Mouse (Mus musculus) liver, embryonic 15.5 days (tissue): Measurements from ENCODE around the gene Pfkl. TPM values are rescaled to one million over a fixed set of nuclear protein-coding genes. Genes with fewer than 3 reads are reported as not detected.

Experiments
- ATAC-seq: fragments of 200-750 bp; cut with Nextera tagmentation; 2 replicates; pipeline ENCODE4 v1.8.0; 2017; ENCODE audit warnings: moderate number of reproducible peaks, mild to moderate bottlenecking, moderate library complexity; ENCODE audit not compliant: insufficient read depth
- H3K27ac ChIP-seq: fragments of 300-500 bp; sonication (generic); replicated peaks from 2 replicates; pipeline ENCODE4 v1.5.1; 2015; ENCODE audit warnings: mild to moderate bottlenecking, inconsistent platforms
- H3K27me3 ChIP-seq: fragments of 300-500 bp; sonication (generic); 2 replicates; pipeline ENCODE4 v1.6.1; 2015; ENCODE audit warnings: mild to moderate bottlenecking, inconsistent platforms
- H3K36me3 ChIP-seq: fragments of 300-500 bp; sonication (generic); replicated peaks from 2 replicates; pipeline ENCODE4 v1.6.1; 2015; ENCODE audit warnings: moderate library complexity, mild to moderate bottlenecking, inconsistent platforms
- H3K4me1 ChIP-seq: fragments of 300-500 bp; sonication (generic); replicated peaks from 2 replicates; pipeline ENCODE4 v1.6.1; 2015; ENCODE audit warnings: inconsistent platforms
- H3K4me2 ChIP-seq: fragments of 300-500 bp; sonication (generic); 2 replicates; pipeline ENCODE4 v1.6.1; 2015; ENCODE audit warnings: moderate library complexity, mild to moderate bottlenecking, inconsistent platforms
- H3K4me3 ChIP-seq: fragments of 300-500 bp; sonication (generic); replicated peaks from 2 replicates; pipeline ENCODE4 v1.5.1; 2015; ENCODE audit warnings: mild to moderate bottlenecking, inconsistent platforms
- H3K9ac ChIP-seq: fragments of 300-500 bp; sonication (generic); 2 replicates; pipeline ENCODE4 v1.6.1; 2015; ENCODE audit warnings: moderate library complexity, mild to moderate bottlenecking, inconsistent platforms
- H3K9me3 ChIP-seq: fragments of 300-500 bp; sonication (generic); replicated peaks from 2 replicates; pipeline ENCODE4 v1.6.1; 2016; ENCODE audit warnings: inconsistent platforms
- WGBS: fragments of 180-500 bp; shearing (Covaris S2); methylation state at CpG from one replicate; pipeline ENCODE4 v1.1.7; 2015; ENCODE audit warnings: mixed read lengths; ENCODE audit not compliant: insufficient replicate concordance; 5-methylcytosine and 5-hydroxymethylcytosine counted together
- polyA plus RNA-seq: library from polyadenylated mRNA; unstranded; fragments of >200 nt; fragmentation: Nextera tagmentation; extraction: Ambion mirVana; gene quantifications from 2 replicates; pipeline ENCODE4 v1.2.1, GENCODE M21; 2015

The Pfkl gene
- polyA plus RNA-seq, result 80.6 and 85.9 TPM in 2 replicates

- Histone ChIP-seq H3K9ac (peak within 1 kb of the TSS; percentile 91), H3K27ac (peak within 1 kb of the TSS; percentile 99), H3K4me2 (peak within 1 kb of the TSS; percentile 96), H3K36me3 (0 out of 2 replicates have a peak, but pooled peaks cover 7% of the 10 kb centered on the region), H3K4me3 (peak within 1 kb of the TSS; percentile 85), H3K9me3 (no peaks in the 10 kb centered on the region), H3K4me1 (peaks cover 58% of the 10 kb centered on the region), H3K27me3 (no peaks in the 10 kb centered on the region)
- ATAC-seq, result no peak
- 0% methylated on average over 9 of the region's 9 CpGs for WGBS
Observed at GRCm38 (mm10) chr10:78009945-78010293, at the start of gene Pfkl. TSS of gene Pfkl (minus strand) at chr10:78010083.

GRCm38 (mm10) chr10:78057056-78057455, 47.2 kb upstream of the Pfkl start:
- Histone ChIP-seq H3K9me3 (no peaks in the 10 kb centered on the region), H3K36me3 (no peaks in the 10 kb centered on the region), H3K4me1 (0 out of 2 replicates have a peak, but pooled peaks cover 4% of the 10 kb centered on the region), H3K27me3 (no peaks in the 10 kb centered on the region), H3K4me2 (no peak overlapping the region), H3K4me3 (no peak overlapping the region), H3K27ac (no peak overlapping the region), H3K9ac (no peak overlapping the region)
- no peak for ATAC-seq
- 68% methylated on average over 8 of the region's 8 CpGs for WGBS

GRCm38 (mm10) chr10:78054633-78055565, 45.0 kb upstream of the Pfkl start:
- Histone ChIP-seq H3K9ac (no peak overlapping the region), H3K4me3 (no peak overlapping the region), H3K9me3 (no peaks in the 10 kb centered on the region), H3K36me3 (no peaks in the 10 kb centered on the region), H3K4me2 (no peak overlapping the region), H3K27me3 (no peaks in the 10 kb centered on the region), H3K4me1 (0 out of 2 replicates have a peak, but pooled peaks cover 4% of the 10 kb centered on the region), H3K27ac (no peak overlapping the region)
- ATAC-seq, result no peak
- WGBS, result 47% methylated on average over 19 of the region's 19 CpGs

GRCm38 (mm10) chr10:78049519-78050035, 39.7 kb upstream of the Pfkl start:
- no peak overlapping the region for H3K9ac ChIP-seq
- no peak overlapping the region for H3K4me2 ChIP-seq
- 40% methylated on average over 11 of the region's 11 CpGs for WGBS
- no peaks in the 10 kb centered on the region for H3K27me3 ChIP-seq
- ATAC-seq, result no peak
- H3K4me1 ChIP-seq, result no peaks in the 10 kb centered on the region
- H3K9me3 ChIP-seq, result no peaks in the 10 kb centered on the region
- H3K27ac ChIP-seq, result no peak overlapping the region
- no peak overlapping the region for H3K4me3 ChIP-seq
- H3K36me3 ChIP-seq, result no peaks in the 10 kb centered on the region

GRCm38 (mm10) chr10:78048061-78048730, 38.3 kb upstream of the Pfkl start:
- H3K4me1 ChIP-seq, result peaks cover 2% of the 10 kb centered on the region; the same call in 1 of the 2 replicates
- H3K4me3 ChIP-seq, result no peak overlapping the region
- no peak overlapping the region for H3K9ac ChIP-seq
- H3K36me3 ChIP-seq, result no peaks in the 10 kb centered on the region
- H3K27ac ChIP-seq, result no peak overlapping the region
- no peak for ATAC-seq
- peaks cover 8% of the 10 kb centered on the region; the same call in 1 of the 2 replicates for H3K27me3 ChIP-seq
- no peak overlapping the region for H3K4me2 ChIP-seq
- WGBS, result 64% methylated on average over 9 of the region's 10 CpGs
- no peaks in the 10 kb centered on the region for H3K9me3 ChIP-seq

- peaks cover 4% of the 10 kb centered on the region; the same call in 1 of the 2 replicates for H3K4me1 ChIP-seq
- no peak overlapping the region for H3K27ac ChIP-seq
- 61% methylated on average over 4 of the region's 4 CpGs for WGBS
- no peaks in the 10 kb centered on the region for H3K36me3 ChIP-seq
- peaks cover 24% of the 10 kb centered on the region for H3K27me3 ChIP-seq
- ATAC-seq, result no peak
- no peaks in the 10 kb centered on the region for H3K9me3 ChIP-seq
- H3K4me3 ChIP-seq, result no peak overlapping the region
- H3K4me2 ChIP-seq, result no peak overlapping the region
- H3K9ac ChIP-seq, result no peak overlapping the region
Observed at GRCm38 (mm10) chr10:78046388-78046787, 36.5 kb upstream of the Pfkl start.

GRCm38 (mm10) chr10:78044531-78044930, 34.6 kb upstream of the Pfkl start:
- 50% methylated on average over 1 of the region's 1 CpGs for WGBS
- H3K4me2 ChIP-seq, result no peak overlapping the region
- ATAC-seq, result no peak
- H3K9me3 ChIP-seq, result no peaks in the 10 kb centered on the region
- H3K27me3 ChIP-seq, result peaks cover 25% of the 10 kb centered on the region
- H3K27ac ChIP-seq, result no peak overlapping the region
- peaks cover 4% of the 10 kb centered on the region; the same call in 1 of the 2 replicates for H3K4me1 ChIP-seq
- H3K9ac ChIP-seq, result no peak overlapping the region
- no peak overlapping the region for H3K4me3 ChIP-seq
- no peaks in the 10 kb centered on the region for H3K36me3 ChIP-seq

GRCm38 (mm10) chr10:78043406-78043836, 33.5 kb upstream of the Pfkl start, which contains the start of gene Aire:
TSS of gene Aire (minus strand) at chr10:78043610.
- Histone ChIP-seq H3K27me3 (peaks cover 25% of the 10 kb centered on the region), H3K4me2 (peak within 1 kb of the TSS; percentile 41), H3K4me1 (peaks cover 4% of the 10 kb centered on the region; the same call in 1 of the 2 replicates), H3K9me3 (no peaks in the 10 kb centered on the region), H3K27ac (no peak within 1 kb of the TSS), H3K4me3 (no peak within 1 kb of the TSS), H3K36me3 (no peaks in the 10 kb centered on the region), H3K9ac (no peak within 1 kb of the TSS)
- 5% methylated on average over 27 of the region's 27 CpGs for WGBS
- 0 out of 2 replicates have a peak, but pooled peaks have one; percentile 15 for ATAC-seq

- Histone ChIP-seq H3K27me3 (peaks cover 25% of the 10 kb centered on the region), H3K4me2 (peak overlapping the region; percentile 41), H3K9ac (no peak overlapping the region), H3K4me1 (peaks cover 4% of the 10 kb centered on the region; the same call in 1 of the 2 replicates), H3K4me3 (no peak overlapping the region), H3K9me3 (no peaks in the 10 kb centered on the region), H3K27ac (no peak overlapping the region), H3K36me3 (no peaks in the 10 kb centered on the region)
- WGBS, result 50% methylated on average over 14 of the region's 14 CpGs
- no peak for ATAC-seq
Observed at GRCm38 (mm10) chr10:78042697-78043405, 33.0 kb upstream of the Pfkl start.

GRCm38 (mm10) chr10:78042096-78042495, 32.2 kb upstream of the Pfkl start:
- Histone ChIP-seq H3K4me2 (no peak overlapping the region), H3K9ac (no peak overlapping the region), H3K27ac (no peak overlapping the region), H3K36me3 (no peaks in the 10 kb centered on the region), H3K9me3 (no peaks in the 10 kb centered on the region), H3K4me1 (peaks cover 4% of the 10 kb centered on the region; the same call in 1 of the 2 replicates), H3K27me3 (peaks cover 25% of the 10 kb centered on the region), H3K4me3 (no peak overlapping the region)
- 45% methylated on average over 7 of the region's 7 CpGs for WGBS
- ATAC-seq, result no peak
